Mouse (Mus musculus): ENCODE data around the gene Gpr176.
A peak's percentile ranks its signal among the peaks of the same experiment; 100 is the strongest.
"Not testable (repeated sequence)": the region's sequence is repeated elsewhere in the genome, so short reads cannot be mapped to it uniquely, and the experiment has no call there.

The Gpr176 gene

DNA sequence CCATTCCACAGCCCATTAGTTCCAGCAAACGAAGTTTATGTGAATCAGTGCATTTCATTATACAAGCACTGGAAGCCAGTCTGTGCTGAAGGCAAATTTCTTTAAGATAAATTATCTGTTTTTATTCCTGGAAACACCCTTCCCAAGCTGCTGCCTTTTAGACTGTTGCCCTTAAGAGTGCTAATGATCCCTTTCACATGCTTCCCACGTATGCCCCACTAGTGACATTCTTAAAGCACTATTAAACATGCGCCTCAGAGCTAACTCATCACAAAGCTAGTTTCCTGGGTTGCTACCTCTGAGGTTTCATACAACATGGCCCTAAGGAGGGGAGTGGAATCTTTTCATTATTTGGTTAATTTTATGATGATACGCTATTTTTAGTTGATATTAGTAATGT lies 74.6 kb downstream of the Gpr176 start:
- no peak for DNase-seq

DNA sequence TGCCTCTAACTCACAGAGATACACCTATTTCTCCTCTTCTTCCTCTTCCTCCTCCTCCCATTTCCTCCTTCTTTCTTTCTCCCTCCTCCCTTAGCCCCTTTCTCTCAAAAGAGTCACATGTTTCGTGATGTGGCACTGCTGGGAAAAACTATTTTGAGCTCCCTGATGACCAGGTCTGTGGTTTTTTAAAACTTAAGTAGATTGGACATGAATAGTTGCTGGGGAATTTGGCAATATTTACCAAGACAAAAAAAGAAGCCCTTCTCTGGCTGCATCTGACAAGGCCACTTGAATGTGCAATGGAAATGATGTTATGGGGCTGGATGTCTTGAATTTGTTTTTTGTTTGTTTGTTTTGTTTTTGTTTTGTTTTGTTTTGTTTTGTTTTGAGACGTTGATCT lies 75.3 kb downstream of the Gpr176 start:
- DNase-seq: no peak

DNA sequence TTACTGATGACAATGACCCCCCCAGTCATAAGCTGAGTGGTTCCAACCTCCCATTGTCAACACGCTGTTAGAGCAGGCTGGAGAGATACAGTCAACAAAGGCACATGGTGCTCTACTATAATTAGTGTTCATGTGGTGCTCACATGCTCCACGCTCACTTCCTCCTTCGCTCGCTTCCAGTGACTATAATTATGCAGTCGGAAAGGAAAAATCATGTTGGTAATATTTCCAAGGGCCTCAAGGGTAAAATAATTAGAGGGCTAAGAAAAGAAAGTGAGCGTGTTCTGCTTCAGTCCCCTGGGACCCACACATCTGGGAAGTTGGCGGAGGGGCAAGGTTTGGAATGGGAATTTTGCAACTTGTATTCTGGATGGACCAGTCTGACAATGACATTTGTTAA lies 77.7 kb downstream of the Gpr176 start:
- DNase-seq: no peak

DNA sequence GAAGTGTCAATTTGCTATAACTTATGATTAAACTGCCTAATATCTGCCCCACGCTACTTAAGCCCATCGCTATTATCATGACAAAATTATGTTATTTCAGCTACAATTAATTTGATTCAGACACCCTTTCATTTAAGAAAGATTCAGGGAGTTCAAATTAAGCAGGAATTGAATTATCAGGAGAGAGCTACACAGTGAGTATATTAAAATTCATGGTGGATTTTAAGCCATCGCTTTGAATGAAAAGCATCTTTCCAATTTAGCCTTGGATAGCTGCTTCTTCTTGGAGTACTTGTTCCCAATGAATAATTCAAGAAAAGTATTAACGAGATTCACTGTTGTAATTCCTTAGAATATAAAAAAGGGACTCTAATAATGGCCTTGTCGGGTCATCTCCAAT lies 79.6 kb downstream of the Gpr176 start:
- no peak for DNase-seq

DNA sequence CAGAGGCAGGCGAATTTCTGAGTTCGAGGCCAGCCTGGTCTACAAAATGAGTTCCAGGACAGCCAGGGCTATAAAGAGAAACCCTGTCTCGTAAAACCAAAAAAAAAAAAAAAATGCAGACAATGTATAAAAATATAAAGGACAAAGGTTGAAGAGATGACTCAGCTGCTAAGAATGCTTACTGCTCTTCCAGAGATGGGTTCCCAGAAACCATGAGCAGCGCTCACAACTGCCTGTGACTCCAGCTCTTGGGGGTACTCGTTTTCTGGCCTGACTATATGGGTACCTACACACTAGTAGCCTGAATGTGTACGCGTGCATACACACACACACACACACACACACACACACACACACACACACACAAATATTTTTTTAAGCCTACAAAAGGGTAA lies 84.2 kb downstream of the Gpr176 start:
- DNase-seq: not testable (repeated sequence)

DNA sequence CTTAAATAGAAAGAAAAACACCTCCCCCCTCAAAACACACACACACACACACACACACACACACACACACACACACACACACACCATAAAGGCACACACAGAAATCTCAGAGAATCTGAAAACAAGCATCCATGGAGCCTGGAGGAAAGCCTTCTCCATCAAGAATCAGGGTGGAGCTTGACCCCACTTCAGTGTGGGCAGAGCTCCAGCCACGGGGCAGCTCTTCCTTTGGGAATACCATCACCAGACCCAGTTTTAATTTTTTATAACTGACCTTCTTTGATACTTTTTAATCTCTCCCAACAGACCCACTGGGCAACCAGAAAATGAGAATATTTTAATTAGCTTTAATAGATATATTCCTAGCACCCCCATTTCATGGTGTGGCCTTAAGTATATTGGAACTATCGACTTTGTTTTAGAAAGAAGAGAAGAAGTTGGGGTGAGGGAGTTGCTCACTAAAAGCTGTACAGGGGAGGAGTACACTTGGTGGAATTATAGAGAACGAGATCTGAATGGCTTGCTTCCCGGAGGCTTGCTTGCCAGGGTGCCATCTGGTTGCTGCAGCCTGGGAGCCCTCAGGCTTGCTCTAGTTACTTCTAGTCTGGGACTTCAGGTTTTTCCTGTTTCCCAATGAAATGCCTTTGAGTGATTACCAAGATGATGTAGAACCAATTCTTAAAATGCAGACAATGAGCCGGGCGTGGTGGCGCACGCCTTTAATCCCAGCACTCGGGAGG lies 84.7 kb downstream of the Gpr176 start:
- DNase-seq: no peak

DNA sequence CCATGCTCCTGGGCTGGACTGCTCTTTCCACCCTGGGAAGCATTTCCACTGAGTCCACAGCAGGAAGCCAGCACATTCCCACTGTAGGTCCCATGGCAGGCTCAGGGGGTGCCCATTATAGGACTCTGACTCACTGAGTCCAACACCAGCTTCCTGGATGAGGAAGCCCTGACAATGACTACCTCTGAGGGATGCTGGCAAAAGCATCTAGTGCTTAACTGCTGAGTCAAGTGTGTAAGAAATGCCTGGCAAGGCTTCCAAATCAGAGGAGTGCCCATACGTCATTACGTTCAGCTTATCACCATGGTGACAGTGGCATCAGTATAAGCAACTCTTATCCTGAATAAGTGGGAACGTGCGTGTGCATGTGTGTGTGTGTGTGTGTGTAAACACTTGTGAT lies 85.5 kb downstream of the Gpr176 start:
- DNase-seq: no peak

DNA sequence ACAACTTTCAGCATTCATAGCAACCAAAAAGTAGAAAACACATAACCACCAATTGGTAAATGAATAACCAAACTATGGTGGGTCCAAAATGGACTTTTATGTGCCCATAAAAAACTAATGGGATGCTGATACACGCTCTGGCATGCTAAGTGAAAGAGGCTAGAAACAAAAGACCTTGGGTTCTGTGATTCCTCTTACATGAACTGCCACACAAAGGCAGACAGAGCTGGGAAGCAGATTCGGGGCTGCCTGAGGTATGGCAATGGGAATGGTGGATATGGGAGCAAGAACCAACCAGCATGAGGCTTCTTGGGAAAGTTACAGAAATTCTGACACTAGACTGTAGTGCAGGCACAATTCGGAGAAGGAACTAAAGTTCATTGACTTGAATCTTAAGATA lies 90.8 kb downstream of the Gpr176 start:
- DNase-seq: no peak

DNA sequence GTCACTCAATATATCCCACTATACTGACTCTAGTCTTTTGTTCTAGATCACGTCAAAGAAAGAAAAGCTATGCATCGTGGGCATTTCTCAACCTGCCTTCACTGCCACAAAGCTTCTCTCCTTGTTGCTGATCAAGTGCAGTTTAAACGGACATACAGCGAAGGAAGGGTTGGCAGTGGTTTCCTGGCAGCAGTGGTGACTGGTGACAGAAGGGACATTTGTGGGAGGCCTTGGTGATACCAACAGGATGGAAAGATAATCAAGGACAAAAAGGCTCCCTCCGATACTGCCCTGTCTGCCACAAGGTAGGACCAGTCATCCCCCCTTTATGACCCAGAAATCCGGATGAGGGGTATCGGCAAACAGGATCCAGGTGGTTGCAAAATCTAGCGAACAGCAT lies 95.0 kb downstream of the Gpr176 start:
- no peak for DNase-seq

DNA sequence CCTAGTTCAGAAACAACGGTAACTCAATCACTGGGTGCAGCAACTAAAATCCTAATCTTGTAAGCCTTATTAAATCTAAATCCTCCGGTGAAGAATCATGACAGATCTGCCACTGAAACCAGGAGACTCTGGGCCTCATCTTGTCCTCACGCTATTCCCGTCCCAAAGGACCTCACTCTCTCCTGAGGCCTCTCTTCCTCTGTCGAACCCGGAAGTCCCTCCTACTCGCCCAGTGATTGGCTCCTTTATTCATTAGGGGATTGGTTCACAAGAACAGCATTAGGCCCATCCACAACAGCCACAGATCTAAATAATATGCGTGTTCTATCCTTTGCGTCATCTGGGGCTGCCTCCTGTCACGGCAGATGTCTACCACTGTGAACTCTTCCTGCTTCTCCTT lies 101.6 kb downstream of the Gpr176 start:
- DNase-seq: no peak

DNA sequence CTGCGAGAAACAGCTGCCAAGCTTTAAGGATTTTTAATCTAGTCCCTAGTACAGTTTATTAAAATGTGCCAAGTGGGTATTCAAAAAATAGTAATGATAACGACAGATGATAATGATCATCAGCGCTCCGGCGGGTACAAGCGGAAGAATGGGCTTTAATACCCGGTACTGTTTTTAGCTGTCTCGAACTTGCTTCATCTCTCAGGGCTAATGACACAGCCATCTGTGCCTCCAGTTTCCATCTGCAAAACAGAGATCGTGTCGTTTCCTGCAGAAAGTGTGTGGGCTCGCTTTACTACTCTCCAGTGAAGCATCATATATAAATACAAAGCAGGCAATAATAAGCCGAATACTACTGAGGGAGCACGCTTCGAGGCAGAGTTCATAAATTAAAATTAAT lies 103.0 kb downstream of the Gpr176 start:
- no peak for DNase-seq

DNA sequence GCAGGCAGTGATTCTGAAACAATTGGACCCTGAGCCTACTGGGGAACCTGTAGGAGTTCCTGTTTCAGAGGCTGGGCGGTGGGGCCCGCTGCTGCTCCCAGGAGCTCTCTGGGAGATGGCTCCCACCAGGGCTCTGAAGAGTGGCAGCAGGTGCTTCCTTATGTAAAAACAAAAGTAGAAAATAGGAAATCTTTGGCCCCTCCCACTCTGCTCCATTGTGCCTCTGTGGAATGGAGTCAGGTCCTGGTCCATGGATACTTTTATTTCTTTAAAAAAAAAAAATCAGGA lies 109.4 kb downstream of the Gpr176 start:
- no peak for DNase-seq

DNA sequence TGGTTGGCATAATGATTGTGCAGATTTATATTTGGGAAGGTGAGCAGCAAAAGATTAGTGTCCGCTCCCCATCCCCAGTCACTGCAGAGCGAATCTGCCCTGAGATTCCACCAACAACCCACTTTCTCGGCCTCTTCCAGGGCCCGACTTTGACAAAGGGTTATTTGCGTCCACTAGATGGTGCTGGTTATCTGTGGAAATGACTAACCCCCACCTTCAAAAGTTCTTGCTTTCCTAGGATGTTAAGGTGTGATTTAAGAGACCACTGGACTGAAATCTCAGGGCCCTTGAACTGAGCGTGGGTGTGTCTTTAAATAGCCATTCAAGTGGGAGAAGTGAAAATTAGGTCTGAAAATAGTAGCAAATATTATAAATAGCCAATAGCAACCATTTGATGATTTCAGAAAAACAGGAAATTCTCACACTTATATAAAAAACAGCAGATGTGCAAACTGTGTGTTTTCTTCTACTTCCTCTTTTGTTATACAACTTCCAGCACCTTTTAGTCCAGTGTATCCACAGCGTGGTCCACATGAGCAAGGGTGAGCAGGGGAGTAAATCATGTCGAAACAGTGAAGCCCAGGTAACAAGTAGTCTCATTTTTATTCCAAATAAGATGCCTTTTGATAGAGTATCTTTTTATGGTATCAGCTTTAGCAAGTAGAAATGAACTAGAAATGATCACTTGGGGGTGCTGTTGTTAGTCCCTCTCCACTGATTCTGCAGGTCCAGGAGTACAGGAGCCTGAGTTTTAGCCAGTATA lies 109.9 kb downstream of the Gpr176 start:
- peak; percentile 27 to 49 for DNase-seq

DNA sequence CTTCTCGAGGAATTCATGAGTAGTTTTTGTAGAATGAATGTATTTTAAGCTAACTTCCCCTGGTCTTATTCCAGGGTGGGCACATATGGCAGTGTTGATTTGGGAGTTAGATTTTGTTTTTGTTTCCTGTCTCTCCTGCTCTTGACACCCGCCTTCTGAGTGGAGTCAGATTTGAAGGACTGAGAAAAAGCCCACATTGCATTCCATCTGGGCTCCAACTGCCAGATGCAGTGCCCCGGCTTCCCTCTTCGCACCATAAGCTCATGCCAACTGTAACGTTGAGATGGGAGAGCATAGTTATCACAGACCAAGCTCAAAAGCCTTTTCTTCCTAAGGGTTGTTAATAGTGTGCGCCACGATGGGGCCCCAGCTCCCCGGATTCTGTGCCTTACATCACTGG lies 110.5 kb downstream of the Gpr176 start:
- DNase-seq: no peak

DNA sequence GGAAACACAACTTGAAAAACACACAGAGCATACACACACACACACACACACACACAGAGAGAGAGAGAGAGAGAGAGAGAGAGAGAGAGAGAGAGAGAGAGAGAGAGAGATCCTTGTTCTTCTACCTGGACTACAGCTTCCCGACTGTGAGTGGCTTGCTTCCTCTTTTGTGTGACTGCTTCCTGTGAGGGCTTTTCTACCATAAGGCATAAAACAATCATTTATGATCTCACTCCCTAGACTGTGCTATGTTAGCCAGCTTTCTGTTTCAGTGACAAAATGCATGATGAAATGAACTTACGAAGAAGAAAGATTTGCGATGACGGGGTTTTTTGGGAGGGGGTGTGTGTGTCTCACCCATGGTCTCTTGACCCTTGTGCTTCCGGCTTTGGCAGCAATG lies 113.5 kb downstream of the Gpr176 start:
- DNase-seq: no peak

DNA sequence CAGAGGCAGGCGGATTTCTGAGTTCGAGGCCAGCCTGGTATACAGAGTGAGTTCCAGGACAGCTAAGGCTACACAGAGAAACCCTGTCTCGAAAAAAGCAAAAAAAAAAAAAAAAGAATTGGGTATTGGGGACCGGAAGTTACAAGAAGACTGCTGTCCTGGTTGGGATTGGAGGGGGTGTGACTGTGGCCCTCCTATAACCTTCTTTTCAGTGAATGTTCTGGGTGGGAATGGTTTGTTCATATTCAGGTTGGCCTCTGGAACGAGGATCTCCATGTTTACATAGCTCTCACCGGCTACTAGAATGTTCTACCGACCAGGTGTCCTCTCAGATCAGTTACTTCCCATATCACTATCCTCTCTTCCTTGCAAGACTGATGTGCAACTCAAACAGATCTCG lies 116.1 kb downstream of the Gpr176 start:
- no peak for DNase-seq

DNA sequence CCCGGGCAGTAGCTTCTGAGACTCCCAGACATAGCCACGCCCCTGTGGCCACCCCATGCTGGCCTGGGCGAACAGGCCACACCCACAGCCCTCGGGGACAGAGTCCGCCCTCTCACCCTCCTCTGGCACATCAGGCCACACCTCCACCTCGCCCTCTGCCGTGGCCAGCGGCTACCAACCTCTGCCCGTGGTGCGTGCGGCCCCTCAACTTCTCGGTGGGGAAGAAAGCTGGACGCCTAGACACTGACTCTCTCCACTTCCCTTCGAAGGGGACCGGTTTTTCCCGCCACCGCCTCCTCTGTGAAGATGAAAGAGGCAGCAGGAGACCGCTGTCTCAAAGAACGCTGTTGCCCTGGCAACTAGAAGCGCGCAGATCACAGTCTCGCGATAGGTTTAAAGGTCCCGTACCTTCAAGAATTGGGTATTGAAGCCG lies 116.6 kb downstream of the Gpr176 start, which contains the start of gene Fsip1:
Fsip1 (minus strand) TSS at position 346 of the 433 bp plus-strand sequence.
- peak; percentile 88 to 90 for DNase-seq

DNA sequence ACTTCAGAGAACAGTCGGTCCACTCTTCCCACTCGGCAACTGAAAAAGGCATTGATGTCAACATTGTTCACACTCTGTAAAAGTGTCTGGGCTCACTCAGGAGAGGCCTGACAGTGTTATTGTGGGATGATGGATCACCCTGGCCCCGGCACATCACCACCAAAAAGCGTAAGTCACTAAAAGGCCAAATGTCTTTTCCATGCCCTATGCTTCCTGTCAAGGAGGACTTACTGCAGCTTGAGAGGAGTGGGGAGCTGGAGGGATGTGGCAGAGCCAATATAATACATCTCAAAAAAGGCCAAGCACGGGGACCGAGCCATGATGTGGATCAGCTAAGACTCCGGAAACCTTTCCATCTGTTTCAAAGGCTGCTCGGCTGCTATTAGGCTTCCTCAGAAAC lies 118.7 kb downstream of the Gpr176 start:
- DNase-seq: no peak

DNA sequence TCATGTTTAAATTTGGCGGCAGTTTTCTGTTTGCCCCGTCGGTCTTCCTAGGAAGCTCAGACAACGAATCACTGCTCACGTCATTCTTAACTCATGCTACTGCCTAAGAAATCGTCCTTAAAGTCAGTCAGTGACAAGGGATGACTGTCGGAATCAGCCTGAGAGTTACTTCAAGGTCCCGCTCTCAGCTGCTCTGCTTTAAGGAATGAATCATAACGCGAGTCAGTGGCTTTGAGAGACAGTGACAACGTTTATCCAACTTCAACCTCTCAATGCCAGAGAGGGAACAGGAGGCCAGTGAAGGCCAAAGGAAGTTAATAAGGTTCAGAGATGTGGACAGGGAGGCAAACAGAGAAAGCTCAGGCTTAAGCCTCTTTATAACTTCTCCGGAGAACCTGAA lies 124.3 kb downstream of the Gpr176 start:
- no peak for DNase-seq

DNA sequence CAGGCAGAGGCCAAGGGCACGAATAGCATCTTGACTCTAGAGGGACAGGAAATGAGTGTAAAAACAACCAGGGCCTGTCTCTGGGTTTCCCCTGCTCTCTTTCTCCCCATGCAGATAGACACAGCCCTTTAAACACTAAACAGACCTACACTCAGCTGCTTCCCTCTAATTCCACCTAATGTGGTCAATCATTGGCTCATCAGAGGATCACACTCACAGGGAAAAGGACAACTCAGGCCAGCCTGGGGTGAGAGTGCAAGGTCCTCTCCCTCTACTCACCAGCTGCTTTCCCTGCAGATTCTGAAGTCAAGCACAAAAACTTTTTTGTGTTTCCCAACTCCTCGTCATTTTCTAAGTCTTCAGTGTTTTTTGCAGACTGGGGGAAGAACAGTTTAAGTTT lies 125.2 kb downstream of the Gpr176 start:
- no peak for DNase-seq

DNA sequence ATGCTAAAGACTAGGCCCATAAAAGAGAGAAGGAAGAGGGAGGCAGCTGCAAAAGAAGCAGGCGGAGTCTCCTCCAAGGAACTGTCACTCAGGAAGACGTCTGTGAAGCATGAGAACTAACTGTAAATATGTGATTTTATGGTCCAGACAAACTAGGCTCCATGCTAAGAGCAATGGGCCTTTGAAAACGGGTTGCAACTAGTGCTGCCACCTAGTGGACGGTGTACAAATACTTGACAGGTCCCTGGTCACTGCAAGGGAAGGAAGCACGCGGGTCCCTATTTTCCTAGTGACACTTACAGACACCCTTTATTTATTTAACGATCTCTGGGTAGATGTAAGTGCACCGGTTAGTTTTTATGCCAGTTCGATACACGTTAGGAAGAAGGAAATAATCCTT lies 127.3 kb downstream of the Gpr176 start:
- DNase-seq: peak; percentile 52 to 68

DNA sequence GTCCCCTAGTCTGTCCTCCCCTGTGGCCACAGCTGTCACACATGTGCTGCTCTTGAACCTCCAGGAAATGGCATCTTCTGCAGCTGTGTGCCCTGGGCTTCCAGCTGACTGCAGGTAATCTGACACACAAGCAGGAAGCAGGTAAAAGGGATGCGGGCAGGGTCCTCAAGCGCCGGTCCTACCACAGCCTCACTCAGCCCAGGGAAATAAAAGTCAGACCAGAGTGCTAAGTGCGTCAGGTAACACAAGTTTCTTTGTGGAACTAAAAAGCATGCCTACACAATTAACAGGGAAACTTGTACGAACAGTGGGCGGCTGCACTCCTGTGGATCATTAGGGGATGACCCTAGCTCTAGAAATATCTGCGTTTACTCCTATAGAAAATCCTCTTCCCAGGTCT lies 137.0 kb downstream of the Gpr176 start:
- no peak for DNase-seq

DNA sequence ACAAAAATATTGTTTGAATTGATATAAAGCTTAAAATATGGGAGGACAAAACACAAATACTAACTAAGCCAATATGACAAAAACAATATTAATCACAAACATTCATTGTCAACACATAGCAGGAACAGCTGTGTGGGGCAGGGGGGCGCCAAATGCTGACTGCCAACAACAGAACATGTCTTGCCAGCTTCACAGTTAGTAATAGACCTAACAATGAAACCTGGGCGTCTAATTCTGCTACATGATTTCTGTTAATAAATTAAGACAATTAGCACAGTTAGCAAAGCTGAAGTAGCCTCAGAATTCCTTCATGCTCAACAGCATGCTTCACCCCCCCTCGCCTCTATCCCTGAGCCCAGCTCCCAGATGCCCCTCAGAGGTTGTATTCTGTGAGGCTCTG lies 137.6 kb downstream of the Gpr176 start:
- DNase-seq: no peak

DNA sequence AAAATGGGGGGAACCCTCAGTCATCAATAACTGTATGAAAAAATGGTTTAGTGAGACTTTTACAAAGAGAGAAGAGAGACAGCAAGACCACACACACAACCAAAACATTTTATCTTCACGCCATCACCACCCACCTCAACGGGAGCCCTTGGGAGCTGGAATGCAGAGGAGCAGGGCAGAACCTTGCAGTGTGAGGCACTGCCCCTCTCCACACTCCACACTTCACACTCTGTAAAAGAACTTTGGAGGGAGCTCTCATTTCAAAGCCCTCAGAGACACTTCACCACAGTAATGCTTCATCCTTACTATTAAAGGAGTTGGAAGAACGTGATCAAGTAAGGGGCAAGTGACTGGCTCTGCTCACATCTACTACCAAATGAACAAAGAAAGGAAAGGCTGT lies 142.7 kb downstream of the Gpr176 start:
- DNase-seq: no peak

Data from lung, adult 18-20 months (tissue).